Mouse (Mus musculus) forebrain, embryonic 16.5 days (tissue): ENCODE measurements around the gene Ddx27. TPM values are rescaled to one million over a fixed set of nuclear protein-coding genes. Genes with fewer than 3 reads are reported as not detected.
"Not testable (repeated sequence)": the region's sequence is repeated elsewhere in the genome, so short reads cannot be mapped to it uniquely, and the experiment has no call there.

Experiments used
- ATAC-seq: fragments of 200-750 bp; cut with Nextera tagmentation; 2 replicates; pipeline ENCODE4 v1.8.0; 2017; ENCODE audit warnings: mild to moderate bottlenecking, moderate library complexity
- H3K27ac ChIP-seq: fragments of 300-500 bp; sonication (generic); 2 replicates; pipeline ENCODE4 v1.5.1; 2014; ENCODE audit warnings: low read length, control low read depth
- H3K27me3 ChIP-seq: fragments of 300-500 bp; sonication (generic); replicated peaks from 2 replicates; pipeline ENCODE4 v1.6.1; 2014; ENCODE audit warnings: low read length; ENCODE audit not compliant: control insufficient read depth, insufficient read depth
- H3K36me3 ChIP-seq: fragments of 300-500 bp; sonication (generic); 2 replicates; pipeline ENCODE4 v1.6.1; 2014; ENCODE audit not compliant: control insufficient read depth, insufficient read depth
- H3K4me1 ChIP-seq: fragments of 300-500 bp; sonication (generic); replicated peaks from 2 replicates; pipeline ENCODE4 v1.6.1; 2014; ENCODE audit warnings: low read length; ENCODE audit not compliant: control insufficient read depth, insufficient read depth
- H3K4me2 ChIP-seq: fragments of 300-500 bp; sonication (generic); 2 replicates; pipeline ENCODE4 v1.6.1; 2014; ENCODE audit warnings: mild to moderate bottlenecking, low read length, control low read depth
- H3K4me3 ChIP-seq: fragments of 300-500 bp; sonication (generic); replicated peaks from 2 replicates; pipeline ENCODE4 v1.5.1; 2014; ENCODE audit warnings: mild to moderate bottlenecking, low read length, control low read depth
- H3K9ac ChIP-seq: fragments of 300-500 bp; sonication (generic); replicated peaks from 2 replicates; pipeline ENCODE4 v1.6.1; 2014; ENCODE audit warnings: low read depth, low read length, control low read depth
- H3K9me3 ChIP-seq: fragments of 300-500 bp; sonication (generic); 2 replicates; pipeline ENCODE4 v1.6.1; 2016; ENCODE audit warnings: low read length; ENCODE audit not compliant: control insufficient read depth
- WGBS: fragments of 180-500 bp; shearing (Covaris S2); extraction: QIAGEN DNeasy Blood & Tissue Kit; methylation state at CpG from one replicate; pipeline ENCODE4 v1.1.7; 2014; 5-methylcytosine and 5-hydroxymethylcytosine counted together
- polyA plus RNA-seq: library from polyadenylated mRNA; unstranded; fragments of >200 nt; fragmentation: Nextera tagmentation; extraction: Ambion mirVana; gene quantifications from 2 replicates; pipeline ENCODE4 v1.2.1, GENCODE M21; 2015

Ddx27 gene
- polyA plus RNA-seq, 1 experiment from 2014 or later = 45.0 TPM

DNA sequence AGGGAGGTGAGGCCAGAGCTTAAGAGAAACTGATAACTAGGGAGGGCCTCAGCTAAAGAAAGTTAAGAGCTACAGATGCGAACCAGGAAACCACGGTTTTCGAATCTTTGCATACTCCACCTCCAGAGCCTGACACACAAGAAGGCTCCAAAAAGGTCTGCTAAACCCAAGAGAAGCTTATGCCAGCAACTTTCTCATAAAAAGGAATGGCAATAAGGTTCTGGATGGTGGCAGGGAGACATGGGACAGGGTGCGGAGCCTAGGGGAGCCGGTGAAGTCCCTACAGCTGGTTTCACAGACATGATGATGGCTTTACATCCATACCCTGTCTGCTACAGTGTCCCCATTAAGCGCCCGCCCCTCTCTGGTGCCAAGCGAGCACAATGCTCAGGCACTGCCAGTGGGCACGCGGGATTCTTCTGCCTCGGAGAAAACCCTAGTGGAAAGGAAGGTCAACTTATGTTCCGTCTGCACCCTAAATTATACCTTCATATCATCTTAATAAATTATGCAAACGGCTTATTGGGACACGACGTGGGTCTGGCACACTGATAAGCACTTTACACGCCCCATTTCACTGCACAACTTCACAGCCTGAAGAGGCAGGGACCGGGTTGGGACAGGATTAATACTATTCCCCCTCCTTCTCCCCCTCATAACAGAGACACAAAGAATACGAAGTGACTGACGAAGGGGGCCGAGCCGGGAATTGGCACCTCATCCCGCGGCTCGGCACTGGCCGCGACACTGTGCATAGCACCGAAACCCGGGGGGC, 19.8 kb upstream of the Ddx27 start:
- peak overlapping the region; percentile 86 for H3K4me2 ChIP-seq
- no peak; the same call in 1 of the 2 replicates for ATAC-seq
- peak overlapping the region; percentile 98 for H3K27ac ChIP-seq
- H3K36me3 ChIP-seq = no peaks in the 10 kb centered on the region
- 3% methylated on average over 28 of the region's 28 CpGs for WGBS
- peaks cover 29% of the 10 kb centered on the region for H3K4me1 ChIP-seq
- H3K27me3 ChIP-seq = no peaks in the 10 kb centered on the region
- H3K9ac ChIP-seq = peak overlapping the region; percentile 93
- H3K4me3 ChIP-seq = peak overlapping the region; percentile 87
- no peaks in the 10 kb centered on the region for H3K9me3 ChIP-seq

GRCm38 (mm10) chr2:166995796-166996532, 19.0 kb upstream of the Ddx27 start, which contains the start of gene Stau1:
Gene Stau1, minus strand, starts transcription at chr2:166996299.
- H3K4me2 ChIP-seq = peak within 1 kb of the TSS; percentile 86
- H3K36me3 ChIP-seq = no peaks in the 10 kb centered on the region
- peak; percentile 100 for ATAC-seq
- no peaks in the 10 kb centered on the region for H3K9me3 ChIP-seq
- peak within 1 kb of the TSS; percentile 98 for H3K27ac ChIP-seq
- peaks cover 29% of the 10 kb centered on the region for H3K4me1 ChIP-seq
- WGBS = under 1% methylated on average over 87 of the region's 88 CpGs
- H3K4me3 ChIP-seq = peak within 1 kb of the TSS; percentile 87
- H3K9ac ChIP-seq = peak within 1 kb of the TSS; percentile 93
- H3K27me3 ChIP-seq = no peaks in the 10 kb centered on the region

DNA sequence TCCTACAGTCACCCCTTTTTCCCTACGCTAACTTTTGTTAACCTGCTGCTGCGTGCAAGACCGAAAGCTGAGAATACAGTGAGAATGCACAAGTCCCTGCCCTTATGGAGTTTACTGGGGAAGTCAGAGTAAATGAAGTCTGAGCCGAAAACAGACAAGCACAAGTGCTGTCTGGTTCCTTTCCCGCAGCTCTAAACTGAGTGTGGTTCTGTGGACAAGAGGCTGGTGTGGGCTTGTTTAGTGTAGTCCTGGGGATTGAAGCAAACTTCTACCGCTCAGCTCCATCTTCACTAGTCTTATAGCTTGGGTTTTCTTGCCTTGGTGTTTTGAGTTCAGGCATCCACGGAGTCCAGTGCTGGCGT, 18.5 kb upstream of the Ddx27 start:
- H3K4me2 ChIP-seq = peak overlapping the region; percentile 57
- H3K9me3 ChIP-seq = no peaks in the 10 kb centered on the region
- ATAC-seq = peak; percentile 23
- WGBS = 37% methylated on average over 8 of the region's 8 CpGs
- peak overlapping the region; percentile 49 for H3K27ac ChIP-seq
- H3K27me3 ChIP-seq = no peaks in the 10 kb centered on the region
- peaks cover 29% of the 10 kb centered on the region for H3K4me1 ChIP-seq
- peak overlapping the region; percentile 87 for H3K4me3 ChIP-seq
- no peaks in the 10 kb centered on the region for H3K36me3 ChIP-seq
- H3K9ac ChIP-seq = peak overlapping the region; percentile 55

DNA sequence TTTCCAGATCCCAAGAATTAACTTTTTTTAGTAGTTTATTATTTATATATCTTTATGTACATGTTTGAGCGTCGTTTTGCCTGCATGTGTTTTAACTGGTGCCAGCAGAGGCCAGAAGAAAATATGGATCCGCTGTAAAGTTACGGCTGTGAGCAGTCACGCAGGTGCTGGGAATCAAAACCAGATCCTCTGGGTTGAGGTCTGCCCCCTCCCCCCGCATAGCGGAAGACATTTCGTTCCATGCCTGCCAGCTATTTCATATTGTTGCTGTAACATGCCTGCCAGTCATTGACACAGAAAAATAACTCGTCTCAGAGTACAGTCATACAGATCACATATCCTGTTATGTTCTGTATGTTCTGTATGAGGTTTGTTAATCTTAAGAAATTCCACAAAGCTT, 13.5 kb upstream of the Ddx27 start:
- ATAC-seq = no peak

GRCm38 (mm10) chr2:167004099-167004854, 10.7 kb upstream of the Ddx27 start:
- Histone ChIP-seq H3K4me2 (no peak overlapping the region), H3K36me3 (no peaks in the 10 kb centered on the region), H3K4me3 (no peak overlapping the region), H3K4me1 (no peaks in the 10 kb centered on the region), H3K27me3 (no peaks in the 10 kb centered on the region; the same call in 1 of the 2 replicates), H3K9me3 (no peaks in the 10 kb centered on the region), H3K27ac (no peak overlapping the region), H3K9ac (no peak overlapping the region)
- no peak for ATAC-seq
- 41% methylated on average over 8 of the region's 8 CpGs for WGBS

More for the DNA sequence above, 13.5 kb upstream of the Ddx27 start:
- no peak overlapping the region for H3K9ac ChIP-seq
- WGBS = 85% methylated on average over 9 of the region's 9 CpGs
- H3K36me3 ChIP-seq = no peaks in the 10 kb centered on the region
- H3K4me1 ChIP-seq = peaks cover 2% of the 10 kb centered on the region; the same call in 1 of the 2 replicates
- no peak overlapping the region for H3K27ac ChIP-seq
- no peaks in the 10 kb centered on the region for H3K9me3 ChIP-seq
- H3K4me3 ChIP-seq = no peak overlapping the region
- no peaks in the 10 kb centered on the region; the same call in 1 of the 2 replicates for H3K27me3 ChIP-seq
- no peak overlapping the region for H3K4me2 ChIP-seq

GRCm38 (mm10) chr2:167006355-167006754, 8.6 kb upstream of the Ddx27 start:
- H3K4me3 ChIP-seq = no peak overlapping the region
- H3K9me3 ChIP-seq = no peaks in the 10 kb centered on the region
- no peaks in the 10 kb centered on the region for H3K36me3 ChIP-seq
- no peak for ATAC-seq
- no peaks in the 10 kb centered on the region; the same call in 1 of the 2 replicates for H3K27me3 ChIP-seq
- H3K27ac ChIP-seq = no peak overlapping the region
- 93% methylated on average over 2 of the region's 2 CpGs for WGBS
- no peak overlapping the region for H3K4me2 ChIP-seq
- no peak overlapping the region for H3K9ac ChIP-seq
- H3K4me1 ChIP-seq = no peaks in the 10 kb centered on the region

DNA sequence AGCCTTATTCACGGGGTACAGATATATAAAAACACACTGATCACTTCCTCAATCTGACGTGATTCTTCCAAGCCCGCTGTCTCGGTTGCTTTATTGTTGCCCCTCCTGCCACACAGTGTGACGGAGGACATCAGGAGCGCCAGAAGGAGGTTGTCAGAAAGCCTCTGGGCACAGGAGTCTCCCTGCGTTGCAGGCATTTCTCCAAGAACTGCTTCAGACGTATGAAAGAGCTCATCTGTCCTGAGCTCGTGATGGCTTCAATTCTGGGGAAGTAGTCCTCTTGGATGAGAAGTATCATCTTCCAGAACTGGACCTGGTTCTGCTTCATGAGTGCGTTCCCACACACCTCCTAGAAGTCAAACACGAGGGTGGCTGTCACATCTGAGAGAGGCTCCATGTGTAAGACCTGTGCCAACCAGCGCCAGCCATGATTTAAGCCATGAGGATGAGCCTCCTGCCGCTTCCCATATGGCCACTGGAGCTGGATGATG, 7.9 kb upstream of the Ddx27 start:
- Histone ChIP-seq H3K9me3 (no peaks in the 10 kb centered on the region), H3K4me1 (no peaks in the 10 kb centered on the region), H3K4me2 (no peak overlapping the region), H3K36me3 (no peaks in the 10 kb centered on the region), H3K27me3 (no peaks in the 10 kb centered on the region; the same call in 1 of the 2 replicates), H3K9ac (no peak overlapping the region), H3K4me3 (no peak overlapping the region), H3K27ac (no peak overlapping the region)
- WGBS = 63% methylated on average over 13 of the region's 13 CpGs
- ATAC-seq = no peak

- not testable (repeated sequence) for H3K4me3 ChIP-seq, H3K9me3 ChIP-seq, H3K4me1 ChIP-seq, ATAC-seq, H3K27ac ChIP-seq, H3K36me3 ChIP-seq, H3K9ac ChIP-seq, H3K4me2 ChIP-seq, H3K27me3 ChIP-seq
- WGBS = 76% methylated on average over 4 of the region's 4 CpGs
Observed at GRCm38 (mm10) chr2:167007565-167007964, 7.4 kb upstream of the Ddx27 start.

DNA sequence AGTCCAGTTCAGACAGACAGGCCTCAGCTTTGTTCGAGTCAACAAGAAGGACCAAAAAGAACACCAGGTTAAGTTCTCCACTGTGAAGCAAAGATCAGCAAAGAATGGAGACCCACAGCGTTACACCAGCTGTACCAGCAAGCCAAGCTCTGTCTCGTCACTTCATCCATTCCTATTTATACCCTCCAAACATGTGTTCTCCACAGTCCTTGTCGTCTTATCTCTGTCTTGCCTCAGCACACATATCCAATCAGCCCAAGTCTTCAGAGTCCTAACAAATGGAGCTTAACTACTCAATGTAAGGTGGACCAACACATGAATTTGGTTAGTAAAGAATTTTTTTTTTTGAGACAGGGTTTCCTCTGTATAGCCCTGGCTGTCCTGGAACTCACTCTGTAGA, 5.5 kb upstream of the Ddx27 start:
- H3K4me3 ChIP-seq = no peak overlapping the region
- H3K9me3 ChIP-seq = no peaks in the 10 kb centered on the region
- WGBS = 91% methylated on average over 4 of the region's 4 CpGs
- no peaks in the 10 kb centered on the region for H3K36me3 ChIP-seq
- ATAC-seq = no peak
- H3K9ac ChIP-seq = no peak overlapping the region
- no peak overlapping the region for H3K4me2 ChIP-seq
- no peak overlapping the region for H3K27ac ChIP-seq
- H3K27me3 ChIP-seq = no peaks in the 10 kb centered on the region; the same call in 1 of the 2 replicates
- H3K4me1 ChIP-seq = peaks cover under 1% of the 10 kb centered on the region; the same call in 1 of the 2 replicates
